Mouse (Mus musculus) limb, embryonic 10.5 days (tissue): ENCODE results near the gene Neurl1a. TPM values are rescaled to one million over a fixed set of nuclear protein-coding genes. Genes with fewer than 3 reads are reported as not detected.

ENCODE experiments used
- microRNA-seq: library from miRNA; unstranded; fragments of <30 nt; microRNA quantifications from one replicate; pipeline ENCODE4, GENCODE M21; 2017
- polyA plus RNA-seq: library from polyadenylated mRNA; unstranded; fragments of >200 nt; fragmentation: Nextera tagmentation; extraction: Ambion mirVana; gene quantifications from 2 replicates; pipeline ENCODE4 v1.2.1, GENCODE M21; 2016

Gene Neurl1a
- polyA plus RNA-seq, 1 experiment from 2014 or later = 7.7 TPM

Small RNA genes within 50 kb of the gene (microRNA-seq; reads per million reads assigned to microRNA genes)
- not detected for gene Mir6995

Other genes starting within 250 kb of the Neurl1a start
- gene Ina, start 164.1 kb upstream of the Neurl1a start, polyA plus RNA-seq = 0.11 and 0.15 TPM in 2 replicates
- 75.4 and 89.8 TPM in 2 replicates for gene Nt5c2, start 163.7 kb upstream of the Neurl1a start, polyA plus RNA-seq
- gene Pcgf6, start 127.9 kb upstream of the Neurl1a start, polyA plus RNA-seq = 35.3 and 38.2 TPM in 2 replicates
- 8.6 and 8.7 TPM in 2 replicates for gene Taf5, start 111.1 kb upstream of the Neurl1a start, polyA plus RNA-seq
- 1,161 and 1,186 TPM in 2 replicates for gene Usmg5, start 88.2 kb upstream of the Neurl1a start, polyA plus RNA-seq
- 13.8 and 14.5 TPM in 2 replicates for gene Pdcd11, start 88.1 kb upstream of the Neurl1a start, polyA plus RNA-seq
- gene Calhm2, start 40.5 kb upstream of the Neurl1a start, polyA plus RNA-seq = 2.8 and 3.7 TPM in 2 replicates
- not detected in 2 replicates for gene Calhm1, start 34.6 kb upstream of the Neurl1a start, polyA plus RNA-seq
- gene Calhm3, start 21.1 kb upstream of the Neurl1a start, polyA plus RNA-seq = not detected in 2 replicates